ENCODE assay signal across 23 mouse cellular contexts in the genomic region with DNA sequence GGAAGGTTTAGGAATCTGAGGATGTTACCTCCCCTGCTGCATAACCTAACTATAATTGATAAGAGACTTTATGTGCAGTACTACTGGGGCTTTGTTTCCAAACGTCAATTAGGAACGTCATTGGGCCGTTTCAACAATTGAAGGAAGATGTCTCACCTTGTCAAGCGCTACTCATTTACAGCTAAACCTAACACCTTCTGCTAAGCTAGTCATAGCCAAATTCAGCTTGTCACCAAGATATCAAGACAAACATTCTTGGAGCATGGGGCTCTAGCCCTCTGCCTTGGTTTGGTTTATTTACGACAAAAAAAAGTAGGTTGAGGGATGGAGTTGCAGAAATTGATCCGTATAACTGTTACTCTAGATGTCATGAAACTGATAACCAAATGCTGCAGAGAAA.
DNase-seq lines count a peak whose midpoint lies in the region; ATAC-seq and TF ChIP-seq lines count a peak whose summit lies in the region.
"Had no signal": no experiment of that assay in that cellular context is flagged by ENCODE, and none has a peak within 500 bp of the region (broad histone marks: within the 10 kb centered on the region; RNA-seq: fewer than 3 reads in every experiment).

No protein-coding gene starts in this region.

- peaks cover 32% of the 10 kb centered on the region for H3K4me1 ChIP-seq in forebrain, embryonic 13.5 days
- peaks cover 19% of the 10 kb centered on the region for H3K4me1 ChIP-seq in forebrain, embryonic 12.5 days
- H3K4me1 ChIP-seq in forebrain, embryonic 15.5 days: peaks cover 40% of the 10 kb centered on the region
- H3K4me1 ChIP-seq in forebrain, embryonic 11.5 days (replicated peaks; ENCODE audit: control insufficient read depth, insufficient read depth, low read length): peaks cover 2% of the 10 kb centered on the region; the same call in 1 of the 2 replicates
- peaks cover 17% of the 10 kb centered on the region for H3K4me1 ChIP-seq in forebrain, postnatal 0 days (ENCODE audit: insufficient read depth)
- H3K4me1 ChIP-seq: embryonic facial prominence, embryonic 10.5 days; embryonic facial prominence, embryonic 12.5 days had no signal

- no peak for TF ChIP-seq POLR2A in brain, embryonic 14.5 days (IDR thresholded peaks at IDR 0.05; ENCODE audit: borderline replicate concordance, extremely low read depth, insufficient read depth, insufficient read length, poor library complexity, severe bottlenecking)

- no peaks in the 10 kb centered on the region for H3K9me3 ChIP-seq in forebrain, embryonic 13.5 days (replicated peaks)
- H3K9me3 ChIP-seq in forebrain, embryonic 12.5 days: no peaks in the 10 kb centered on the region
- no peaks in the 10 kb centered on the region for H3K9me3 ChIP-seq in forebrain, embryonic 15.5 days
- H3K9me3 ChIP-seq in forebrain, embryonic 11.5 days (ENCODE audit: control insufficient read depth, low read length): no peaks in the 10 kb centered on the region
- no peaks in the 10 kb centered on the region for H3K9me3 ChIP-seq in forebrain, postnatal 0 days (ENCODE audit: low read length)
- H3K9me3 ChIP-seq: embryonic facial prominence, embryonic 10.5 days; embryonic facial prominence, embryonic 12.5 days; G1E had no signal

- H3K4me2 ChIP-seq in forebrain, embryonic 13.5 days: no peak overlapping the region
- no peak overlapping the region for H3K4me2 ChIP-seq in forebrain, embryonic 12.5 days
- H3K4me2 ChIP-seq in forebrain, embryonic 15.5 days (replicated peaks): no peak overlapping the region
- no peak overlapping the region for H3K4me2 ChIP-seq in forebrain, embryonic 11.5 days (ENCODE audit: low read depth, low read length, severe bottlenecking)
- H3K4me2 ChIP-seq in forebrain, postnatal 0 days (ENCODE audit: low read depth): no peak overlapping the region
- H3K4me2 ChIP-seq: embryonic facial prominence, embryonic 12.5 days had no signal

- TF ChIP-seq CTCF in brain, embryonic 14.5 days (IDR thresholded peaks at IDR 0.05; ENCODE audit: borderline replicate concordance, extremely low read depth, insufficient read depth, insufficient read length): no peak
- TF ChIP-seq CTCF in forebrain, postnatal 0 days (IDR thresholded peaks at IDR 0.05; ENCODE audit: low read depth): no peak

- ATAC-seq in forebrain, embryonic 13.5 days: no peak
- no peak for ATAC-seq in forebrain, embryonic 12.5 days (ENCODE audit: low FRiP score)
- ATAC-seq in forebrain, embryonic 15.5 days (replicated peaks): no peak
- ATAC-seq in forebrain, embryonic 11.5 days (replicated peaks; ENCODE audit: low FRiP score): no peak
- peak; percentile 67 for ATAC-seq in forebrain, postnatal 0 days
- ATAC-seq: activated CD4-positive, CD25-positive, alpha-beta regulatory T cell, adult 4 months; CD4-positive, CD25-positive, alpha-beta regulatory T cell, adult 4 months; Patski had no signal

- no peak overlapping the region for H3K4me3 ChIP-seq in forebrain, embryonic 13.5 days
- H3K4me3 ChIP-seq in forebrain, embryonic 12.5 days (replicated peaks): no peak overlapping the region
- H3K4me3 ChIP-seq in forebrain, embryonic 15.5 days: no peak overlapping the region
- H3K4me3 ChIP-seq in forebrain, embryonic 11.5 days (ENCODE audit: low read depth, low read length): no peak overlapping the region
- H3K4me3 ChIP-seq in forebrain, postnatal 0 days (ENCODE audit: low read depth, low read length): no peak overlapping the region
- H3K4me3 ChIP-seq: embryonic facial prominence, embryonic 10.5 days; embryonic facial prominence, embryonic 12.5 days had no signal

- no peak for DNase-seq in forebrain, embryonic 11.5 days (ENCODE audit: low spot score)
- DNase-seq in brain, embryonic 14.5 days (ENCODE audit: low read depth): peak; percentile 78
- DNase-seq in forebrain, postnatal 0 days: peak; percentile 41
- DNase-seq in spleen, postnatal 4 days (ENCODE audit: low spot score in 2 of 2): no peak
- DNase-seq: adrenal gland, adult 8-10 months; adrenal gland, postnatal 14 days; adrenal gland, postnatal 36 days; B cell, adult 2 months; cerebellum, adult 11-12 months; cerebellum, adult 2 months; cerebellum, adult 9-10 months; cerebellum, postnatal 10 days; cerebellum, postnatal 25 days had no signal

- 67% methylated on average over 6 of the region's 6 CpGs for WGBS in forebrain, embryonic 13.5 days
- 87% methylated on average over 6 of the region's 6 CpGs for WGBS in forebrain, embryonic 12.5 days
- 52% methylated on average over 6 of the region's 6 CpGs for WGBS in forebrain, embryonic 15.5 days
- 96% methylated on average over 6 of the region's 6 CpGs for WGBS in forebrain, embryonic 11.5 days
- 58% methylated on average over 6 of the region's 6 CpGs for WGBS in forebrain, postnatal 0 days

- H3K9ac ChIP-seq in forebrain, embryonic 13.5 days: no peak overlapping the region
- no peak overlapping the region for H3K9ac ChIP-seq in forebrain, embryonic 12.5 days
- no peak overlapping the region for H3K9ac ChIP-seq in forebrain, embryonic 15.5 days (replicated peaks)
- no peak overlapping the region for H3K9ac ChIP-seq in forebrain, embryonic 11.5 days (ENCODE audit: low read length)
- no peak overlapping the region for H3K9ac ChIP-seq in forebrain, postnatal 0 days
- H3K9ac ChIP-seq: embryonic facial prominence, embryonic 12.5 days had no signal

- H3K36me3 ChIP-seq in forebrain, embryonic 13.5 days (ENCODE audit: poor library complexity, severe bottlenecking): no peaks in the 10 kb centered on the region
- no peaks in the 10 kb centered on the region for H3K36me3 ChIP-seq in forebrain, embryonic 12.5 days (replicated peaks)
- no peaks in the 10 kb centered on the region for H3K36me3 ChIP-seq in forebrain, embryonic 15.5 days
- no peaks in the 10 kb centered on the region for H3K36me3 ChIP-seq in forebrain, embryonic 11.5 days (ENCODE audit: control insufficient read depth, insufficient read depth, low read length)
- H3K36me3 ChIP-seq in forebrain, postnatal 0 days (ENCODE audit: insufficient read depth): no peaks in the 10 kb centered on the region
- H3K36me3 ChIP-seq: embryonic facial prominence, embryonic 10.5 days; embryonic facial prominence, embryonic 12.5 days; G1E had no signal

- H3K27ac ChIP-seq in forebrain, embryonic 13.5 days: peak overlapping the region; percentile 73
- H3K27ac ChIP-seq in forebrain, embryonic 12.5 days: no peak overlapping the region
- H3K27ac ChIP-seq in forebrain, embryonic 15.5 days (replicated peaks): peak overlapping the region; percentile 82
- no peak overlapping the region for H3K27ac ChIP-seq in forebrain, embryonic 11.5 days (ENCODE audit: low read depth, low read length)
- H3K27ac ChIP-seq in forebrain, postnatal 0 days (ENCODE audit: low read depth, low read length): peak overlapping the region; percentile 29; the same call in 1 of the 2 replicates
- H3K27ac ChIP-seq: embryonic facial prominence, embryonic 10.5 days; embryonic facial prominence, embryonic 12.5 days had no signal

- no peaks in the 10 kb centered on the region for H3K27me3 ChIP-seq in forebrain, embryonic 13.5 days
- no peaks in the 10 kb centered on the region for H3K27me3 ChIP-seq in forebrain, embryonic 12.5 days
- H3K27me3 ChIP-seq in forebrain, embryonic 15.5 days: no peaks in the 10 kb centered on the region
- H3K27me3 ChIP-seq in forebrain, embryonic 11.5 days (ENCODE audit: control insufficient read depth, insufficient read depth, low read length): no peaks in the 10 kb centered on the region
- H3K27me3 ChIP-seq in forebrain, postnatal 0 days (ENCODE audit: insufficient read depth, low read length): no peaks in the 10 kb centered on the region
- H3K27me3 ChIP-seq: CH12.LX; embryonic facial prominence, embryonic 12.5 days; Patski had no signal

Comparison
In these comparisons a context has a peak if more than half of its experiments do, and no peak if none do; other contexts are left out.
1. H3K27ac ChIP-seq: peak in forebrain, embryonic 13.5 days (single experiment), forebrain, embryonic 15.5 days (single experiment) and forebrain, postnatal 0 days (single experiment); none in forebrain, embryonic 12.5 days (single experiment) and forebrain, embryonic 11.5 days (single experiment).
2. DNase-seq: peak in brain, embryonic 14.5 days (single experiment) and forebrain, postnatal 0 days (single experiment); none in forebrain, embryonic 11.5 days (single experiment) and spleen, postnatal 4 days (0 of 2).